Mouse (Mus musculus) embryo, embryonic 9.5 days (tissue): ENCODE data around the gene Ptprq.

Experiments used
- DNase-seq: peaks from one replicate; pipeline ENCODE4 v3.0.0-alpha.2; 2017; ENCODE audit errors: extremely low spot score

Ptprq gene

DNA sequence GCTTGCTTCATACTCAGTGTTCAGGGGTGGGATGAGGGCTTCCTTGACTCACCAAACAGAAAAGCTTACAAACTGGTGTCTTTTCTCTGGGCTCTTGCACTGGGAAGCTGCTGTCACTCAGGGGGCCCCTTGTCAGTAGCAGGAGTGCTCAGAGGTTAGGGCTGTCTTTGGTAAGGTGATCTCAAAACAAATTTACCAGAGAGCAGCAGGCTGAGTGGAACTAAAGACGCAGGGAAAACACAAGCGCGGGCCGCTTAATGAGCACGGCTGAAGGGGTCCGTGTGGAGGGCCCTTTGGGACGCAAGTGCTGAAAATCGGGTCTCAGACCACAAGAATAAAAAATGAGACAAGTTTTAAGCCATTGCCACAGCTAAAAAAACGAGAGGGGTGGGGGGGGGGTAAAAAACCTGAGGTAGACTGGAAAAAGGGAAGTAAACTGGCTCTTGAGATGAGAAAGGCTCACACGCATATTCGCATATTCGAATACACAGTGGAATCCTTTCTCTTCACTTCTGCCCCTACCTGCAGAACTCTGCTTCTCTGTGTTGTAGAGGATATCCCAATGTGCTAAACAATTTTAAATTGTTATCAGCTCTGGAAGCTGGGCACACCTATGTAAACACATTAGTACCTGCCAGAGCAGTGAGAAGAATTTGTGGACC lies 231.1 kb downstream of the Ptprq start:
- peak; percentile 27 for DNase-seq

DNA sequence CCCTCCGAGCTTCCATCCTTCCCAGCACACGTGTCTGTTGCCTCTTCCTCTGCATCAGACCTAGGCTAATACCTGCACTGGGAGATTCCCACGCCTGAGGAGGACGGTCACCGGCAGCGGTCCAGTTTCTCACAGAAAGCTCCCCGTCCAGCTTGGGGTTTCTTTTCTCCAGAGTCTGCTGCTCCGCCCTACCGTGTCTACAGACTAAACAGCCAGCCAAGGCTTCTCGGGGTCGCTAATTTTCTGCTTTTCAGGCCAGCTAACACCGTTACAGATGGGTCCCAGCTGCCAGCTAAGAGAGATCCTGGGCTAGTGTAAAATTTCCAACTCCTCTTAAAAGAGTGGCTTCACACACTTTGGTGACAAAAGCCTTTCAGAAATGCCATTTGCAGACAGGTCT lies 233.1 kb downstream of the Ptprq start:
- no peak for DNase-seq

DNA sequence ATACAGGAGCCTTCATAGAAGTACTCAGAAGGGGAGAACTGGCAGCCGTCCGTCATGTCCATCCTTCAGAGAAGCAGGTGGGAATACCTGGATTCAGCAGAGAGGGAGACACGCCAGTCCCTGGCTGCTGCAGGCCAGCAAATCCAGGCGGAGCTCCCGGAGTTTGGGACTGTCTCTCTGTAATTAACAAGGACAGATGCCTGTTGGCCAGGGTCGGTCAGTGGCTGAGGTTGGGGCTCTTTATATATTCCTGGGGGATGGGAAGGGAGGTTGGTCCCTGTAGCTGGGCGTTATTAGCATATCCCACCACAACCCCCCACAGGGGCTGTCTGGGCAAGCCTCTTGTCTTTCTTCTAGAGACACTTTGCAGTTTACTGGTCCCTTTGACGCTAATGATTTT lies 234.0 kb downstream of the Ptprq start, which contains the start of gene Myf5:
TSS of gene Myf5 (minus strand) at position 265 of the 400 bp plus-strand sequence.
- no peak for DNase-seq

DNA sequence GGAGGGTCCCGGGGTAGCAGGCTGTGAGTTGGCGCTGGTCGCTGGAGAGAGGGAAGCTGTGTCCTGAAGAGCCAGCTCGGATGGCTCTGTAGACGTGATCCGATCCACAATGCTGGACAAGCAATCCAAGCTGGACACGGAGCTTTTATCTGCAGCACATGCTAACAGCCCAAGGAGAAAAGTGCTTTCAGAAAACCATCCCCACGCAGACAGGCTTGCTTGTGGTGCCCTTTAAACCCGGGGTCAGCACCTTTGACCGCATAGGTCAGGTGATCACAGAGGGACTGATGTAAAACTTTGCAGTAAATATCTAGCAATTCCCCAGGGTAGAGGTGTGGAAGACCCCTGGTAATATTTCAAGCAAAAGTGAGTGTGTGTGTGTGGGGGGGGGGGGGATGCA lies 235.8 kb downstream of the Ptprq start:
- DNase-seq: peak; percentile 57

DNA sequence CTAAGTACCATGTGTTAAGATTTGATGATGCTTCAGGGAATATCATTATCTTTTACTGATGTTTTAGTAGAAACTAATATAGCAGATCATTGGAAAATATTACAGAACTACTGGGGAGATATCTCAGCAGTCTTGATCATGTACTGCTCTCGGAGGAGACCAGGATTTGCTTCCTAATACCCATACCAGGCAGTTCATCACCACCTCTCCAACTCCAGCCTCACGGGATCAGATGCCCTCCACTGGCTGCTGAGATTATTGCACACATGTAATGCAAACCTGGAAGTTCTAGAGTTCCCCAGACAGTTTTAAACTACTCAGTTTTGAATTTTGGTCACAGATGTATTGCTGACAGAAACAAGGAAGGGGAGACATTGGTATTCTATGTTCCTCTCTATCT lies 246.4 kb downstream of the Ptprq start:
- DNase-seq: no peak

DNA sequence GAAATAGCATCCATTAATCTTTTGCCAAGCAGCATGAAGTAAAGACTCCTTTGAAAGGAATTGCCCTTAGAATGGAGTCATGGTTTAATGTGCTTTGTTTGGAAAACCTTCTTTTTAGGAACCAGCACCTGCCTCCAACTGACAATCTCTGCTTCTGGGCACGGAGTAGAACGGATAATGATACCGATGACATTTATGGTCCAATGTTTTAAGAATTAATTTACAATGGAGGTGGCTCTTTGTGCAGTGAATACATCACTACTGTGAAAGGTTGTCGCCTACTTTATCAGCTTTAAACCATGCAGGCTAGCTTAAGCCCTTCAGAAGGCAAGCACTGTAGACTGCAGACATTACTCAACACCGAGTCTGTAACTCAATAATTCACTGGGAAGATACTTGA lies 248.1 kb downstream of the Ptprq start:
- DNase-seq: no peak

DNA sequence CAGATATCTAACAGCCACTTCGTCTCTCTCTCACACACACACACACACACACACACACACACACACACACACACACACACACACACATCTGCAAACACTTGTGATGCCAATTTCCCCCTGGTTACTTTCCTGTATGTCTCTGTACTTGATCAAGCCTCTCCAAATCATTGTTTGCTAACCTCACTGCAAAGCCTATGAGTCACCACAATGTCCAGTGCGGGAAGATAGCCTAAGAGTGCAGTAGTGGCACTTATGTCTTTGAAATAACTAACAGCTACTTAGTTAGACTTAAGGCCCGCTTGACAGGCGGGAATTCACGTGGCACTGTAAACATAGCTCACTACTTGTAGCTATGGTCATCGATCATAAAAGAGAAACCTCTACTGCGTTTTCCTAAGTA lies 252.0 kb downstream of the Ptprq start:
- no peak for DNase-seq
